Mouse (Mus musculus) urinary bladder, postnatal 25 days (tissue): ENCODE results near the gene Nmrk2.
"Not testable (repeated sequence)": the region's sequence is repeated elsewhere in the genome, so short reads cannot be mapped to it uniquely, and the experiment has no call there.

Experiments used
- DNase-seq: peaks from one replicate; pipeline ENCODE4 v3.0.0; 2022; ENCODE audit warnings: low spot score

Nmrk2 gene

GRCm38 (mm10) chr10:81201807-81202758, at the start of gene Nmrk2:
Gene Nmrk2 (minus strand): TSS chr10:81202051.
- no peak for DNase-seq

- no peak for DNase-seq
Measured at GRCm38 (mm10) chr10:81249442-81249841, 47.6 kb upstream of the Nmrk2 start.

- no peak for DNase-seq
Measured at GRCm38 (mm10) chr10:81247804-81248203, 46.0 kb upstream of the Nmrk2 start.

GRCm38 (mm10) chr10:81245166-81245565, 43.3 kb upstream of the Nmrk2 start:
- DNase-seq = no peak

DNA sequence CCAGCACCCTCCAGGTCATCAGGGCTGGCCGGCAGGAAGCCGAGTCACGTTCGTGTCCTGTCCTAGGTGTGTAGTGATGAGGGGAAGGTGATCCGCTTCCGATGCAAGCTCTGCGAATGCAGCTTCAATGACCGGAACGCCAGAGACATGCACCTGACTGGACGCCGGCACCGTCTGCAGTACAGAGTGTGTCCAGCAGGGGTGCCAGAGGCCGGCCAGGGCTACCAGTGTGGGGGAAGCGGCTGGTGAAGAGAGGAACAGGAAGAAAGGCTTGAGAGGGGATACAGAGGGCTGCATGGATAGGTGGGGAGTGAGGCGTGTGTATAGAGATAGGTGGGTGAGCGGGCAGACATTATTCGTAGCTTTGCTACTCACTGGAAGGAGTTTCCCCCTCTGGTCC, 42.7 kb upstream of the Nmrk2 start:
- DNase-seq = peak; percentile 87

DNA sequence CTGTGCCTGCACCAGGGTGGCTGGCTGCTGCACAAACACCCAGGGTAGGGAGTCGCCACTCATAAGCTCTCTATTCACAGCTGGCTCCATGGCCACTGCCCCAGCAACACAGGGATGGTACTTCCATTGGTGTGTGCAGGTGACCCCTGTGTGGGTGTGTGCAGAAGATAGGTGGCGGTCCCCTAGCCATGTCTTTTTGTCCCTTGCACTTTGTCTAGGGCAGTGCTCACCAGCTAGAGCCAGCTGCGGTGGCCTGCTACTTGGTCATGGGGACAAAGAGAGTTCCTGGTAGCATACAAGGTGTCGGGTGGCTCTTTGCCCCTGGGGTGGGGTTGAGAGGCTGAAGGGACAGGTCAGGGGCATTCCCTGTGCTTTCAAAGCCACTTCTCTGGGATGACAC, 42.3 kb upstream of the Nmrk2 start:
- DNase-seq = no peak

- no peak for DNase-seq
Measured at GRCm38 (mm10) chr10:81242021-81242420, 40.2 kb upstream of the Nmrk2 start.

DNA sequence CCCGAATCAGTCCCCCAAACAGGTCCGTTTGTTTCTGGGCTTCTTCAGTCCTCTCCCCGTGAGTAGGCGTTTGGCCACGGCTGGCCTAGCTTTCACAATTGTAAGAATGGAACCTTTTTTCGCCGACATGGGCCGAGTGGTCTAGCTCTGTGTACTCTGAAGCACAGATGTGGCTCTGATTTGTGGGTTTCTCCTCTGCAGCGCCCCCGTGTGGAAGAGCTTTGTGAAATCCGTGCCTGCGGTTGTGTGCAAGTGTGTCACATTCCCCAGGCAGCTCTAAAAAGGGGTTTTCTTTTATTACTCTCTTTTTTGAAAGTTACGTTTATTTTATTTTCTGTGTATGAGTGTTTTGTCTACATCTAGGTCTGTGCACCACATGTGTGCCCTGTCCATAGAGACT, 39.0 kb upstream of the Nmrk2 start:
- DNase-seq = peak; percentile 54

GRCm38 (mm10) chr10:81238618-81239017, 36.8 kb upstream of the Nmrk2 start:
- no peak for DNase-seq

GRCm38 (mm10) chr10:81236471-81237268, 34.8 kb upstream of the Nmrk2 start:
- no peak for DNase-seq

DNA sequence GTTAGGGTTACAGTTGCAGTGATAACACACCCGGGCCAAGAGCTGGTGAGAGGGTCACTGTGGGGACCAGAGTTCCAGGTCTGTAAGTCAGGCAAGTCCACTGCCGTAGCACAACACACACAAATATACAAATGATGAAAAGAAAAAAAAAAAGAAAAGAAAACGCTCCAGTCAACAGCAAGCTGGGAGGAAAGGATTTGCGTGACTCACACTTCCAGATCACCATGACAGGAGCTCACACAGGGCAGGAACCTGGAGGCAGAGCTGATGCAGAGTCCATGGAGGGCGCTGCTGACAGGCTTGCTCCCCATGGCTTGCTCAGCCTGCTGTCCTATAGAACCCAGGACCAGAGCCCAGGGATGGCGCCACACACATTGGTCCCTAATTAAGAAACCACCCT, 32.4 kb upstream of the Nmrk2 start:
- DNase-seq = no peak

- no peak for DNase-seq
Measured at GRCm38 (mm10) chr10:81233226-81233585, 31.4 kb upstream of the Nmrk2 start.

- DNase-seq = peak; percentile 96
Measured at GRCm38 (mm10) chr10:81232580-81233225, 30.9 kb upstream of the Nmrk2 start, which contains the start of gene Zfr2. Gene Zfr2 (plus strand): TSS chr10:81233155.

DNA sequence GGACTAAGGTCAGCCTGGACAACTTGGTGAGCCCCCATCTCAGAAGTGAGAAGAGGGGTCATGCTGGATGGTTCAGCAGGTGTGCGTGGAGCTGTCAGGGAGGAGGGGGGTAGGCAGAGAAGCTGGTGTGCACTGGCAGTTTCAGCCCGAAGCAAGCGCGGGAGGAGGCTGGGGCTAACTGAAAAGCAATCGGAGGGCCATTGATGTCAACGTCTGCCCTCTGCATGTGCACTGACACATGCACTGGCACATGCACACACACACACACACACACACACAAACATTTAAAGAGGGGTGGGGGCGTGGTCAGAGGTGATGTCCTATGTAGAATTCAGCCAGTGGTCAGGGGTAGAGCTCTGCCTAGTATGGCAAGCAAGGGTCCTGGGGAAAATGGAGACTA, 29.6 kb upstream of the Nmrk2 start:
- DNase-seq = no peak

DNA sequence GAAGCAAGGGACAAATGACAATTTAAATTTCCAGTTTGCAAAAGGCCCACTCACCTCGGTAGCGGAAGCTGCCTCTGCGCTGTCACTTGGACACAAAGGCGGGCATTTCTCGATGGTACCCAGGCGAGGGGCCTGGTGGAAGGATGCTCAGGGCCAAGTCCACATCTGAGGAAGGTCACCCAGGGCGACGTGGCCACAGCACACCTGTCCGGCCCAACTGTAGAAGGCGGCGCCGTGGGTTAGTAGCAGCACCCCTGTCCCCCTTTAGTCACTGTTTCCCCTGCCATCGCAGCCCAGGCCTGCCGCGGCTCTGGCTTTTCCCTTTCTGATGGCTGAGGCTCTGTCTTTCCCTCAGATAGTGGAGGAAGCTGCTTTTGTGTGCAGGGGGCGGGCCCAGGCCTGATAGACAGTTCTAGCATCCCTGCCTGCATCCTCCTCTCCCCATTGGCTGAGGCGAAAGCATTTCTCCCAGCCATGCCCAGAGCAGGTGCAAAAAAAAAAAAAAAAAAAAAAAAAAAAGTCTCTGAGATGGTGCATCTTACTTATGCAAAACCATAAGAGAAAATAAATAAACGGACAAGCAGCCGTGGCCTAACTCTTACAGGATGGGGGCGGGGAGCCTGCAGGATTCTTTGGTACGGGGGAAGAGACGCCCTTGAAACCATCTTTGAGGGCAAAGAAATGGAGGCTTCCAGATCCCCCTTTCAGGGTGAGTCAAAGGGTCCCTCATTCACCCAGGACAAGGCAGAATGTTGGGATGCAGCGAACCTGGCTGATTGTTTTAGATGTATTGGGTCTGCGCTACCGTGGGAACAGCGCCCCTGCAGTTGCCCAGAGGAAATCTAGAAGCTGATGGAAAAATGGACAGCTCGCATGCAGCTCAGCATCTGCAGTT, 28.8 kb upstream of the Nmrk2 start, which contains the start of gene Atcay:
Gene Atcay (minus strand): TSS at position 396 of the 895 bp plus-strand sequence.
- no peak for DNase-seq

DNA sequence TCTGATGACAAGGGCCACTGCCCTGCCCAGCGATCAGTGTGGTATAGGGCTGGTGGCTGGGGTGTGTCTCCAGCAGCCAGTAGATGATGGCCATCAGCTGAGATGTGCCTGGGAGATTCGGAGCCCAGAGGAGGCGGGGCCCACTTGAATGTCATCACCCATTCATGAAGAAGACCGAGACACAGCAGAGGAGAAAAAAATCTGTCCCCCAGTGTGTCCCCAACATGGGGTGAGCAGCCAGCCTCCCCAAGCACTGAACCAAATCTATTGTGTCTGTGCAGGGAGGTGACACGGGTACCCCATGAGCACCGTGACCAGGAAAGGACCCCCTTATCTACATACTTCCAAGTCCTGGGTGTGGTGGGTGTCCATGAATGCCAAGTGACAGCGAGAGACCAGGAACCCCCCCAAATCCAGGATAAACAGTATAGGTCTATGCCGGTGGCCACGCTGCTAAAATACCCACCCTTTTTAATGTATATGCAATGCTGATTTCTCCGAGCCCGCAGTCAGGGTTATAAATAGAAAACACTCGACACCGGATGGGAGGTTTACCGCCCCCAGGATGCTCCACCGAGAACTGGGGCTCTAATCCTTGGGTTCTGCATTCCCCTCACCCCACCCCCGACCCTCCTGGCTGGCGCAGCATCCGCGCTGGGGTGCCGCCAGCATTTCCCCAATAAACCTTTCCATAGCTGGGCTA, 28.0 kb upstream of the Nmrk2 start:
- DNase-seq = no peak

GRCm38 (mm10) chr10:81223731-81224130, 21.9 kb upstream of the Nmrk2 start:
- DNase-seq = not testable (repeated sequence)

GRCm38 (mm10) chr10:81221402-81222015, 19.7 kb upstream of the Nmrk2 start:
- DNase-seq = no peak

- peak; percentile 71 for DNase-seq
Measured at GRCm38 (mm10) chr10:81217964-81218363, 16.1 kb upstream of the Nmrk2 start.

GRCm38 (mm10) chr10:81217267-81217666, 15.4 kb upstream of the Nmrk2 start:
- not testable (repeated sequence) for DNase-seq
